Mouse (Mus musculus) heart, embryonic 11.5 days (tissue): Measurements from ENCODE around the gene Brd1. TPM values are rescaled to one million over a fixed set of nuclear protein-coding genes. Genes with fewer than 3 reads are reported as not detected.
"Not testable (repeated sequence)": the region's sequence is repeated elsewhere in the genome, so short reads cannot be mapped to it uniquely, and the experiment has no call there.

ENCODE experiments used
- ATAC-seq: fragments of 200-750 bp; cut with Nextera tagmentation; replicated peaks from 2 replicates; pipeline ENCODE4 v1.8.0; 2017; ENCODE audit warnings: moderate library complexity; ENCODE audit not compliant: insufficient number of reproducible peaks, low FRiP score, low TSS enrichment
- H3K27ac ChIP-seq: fragments of 300-500 bp; sonication (generic); 2 replicates; pipeline ENCODE4 v1.5.1; 2014; ENCODE audit warnings: mild to moderate bottlenecking, low read depth, low read length
- H3K27me3 ChIP-seq: fragments of 300-500 bp; sonication (generic); 2 replicates; pipeline ENCODE4 v1.6.1; 2014; ENCODE audit warnings: mild to moderate bottlenecking, low read length, mixed read lengths; ENCODE audit not compliant: control insufficient read depth, insufficient read depth
- H3K36me3 ChIP-seq: fragments of 300-500 bp; sonication (generic); 2 replicates; pipeline ENCODE4 v1.6.1; 2014; ENCODE audit warnings: mild to moderate bottlenecking, low read length, moderate library complexity, mixed read lengths; ENCODE audit not compliant: control insufficient read depth, insufficient read depth
- H3K4me1 ChIP-seq: fragments of 300-500 bp; sonication (generic); 2 replicates; pipeline ENCODE4 v1.6.1; 2014; ENCODE audit warnings: low read length; ENCODE audit not compliant: control insufficient read depth, insufficient read depth
- H3K4me2 ChIP-seq: fragments of 300-500 bp; sonication (generic); 2 replicates; pipeline ENCODE4 v1.6.1; 2014; ENCODE audit warnings: mild to moderate bottlenecking, moderate library complexity
- H3K4me3 ChIP-seq: fragments of 300-500 bp; sonication (generic); 2 replicates; pipeline ENCODE4 v1.5.1; 2014; ENCODE audit warnings: low read depth, low read length
- H3K9ac ChIP-seq: fragments of 300-500 bp; sonication (generic); 2 replicates; pipeline ENCODE4 v1.6.1; 2014; ENCODE audit warnings: mild to moderate bottlenecking, low read depth, low read length, moderate library complexity
- H3K9me3 ChIP-seq: fragments of 300-500 bp; sonication (generic); replicated peaks from 2 replicates; pipeline ENCODE4 v1.6.1; 2016; ENCODE audit warnings: low read length; ENCODE audit not compliant: control insufficient read depth
- WGBS: fragments of 180-500 bp; shearing (Covaris S2); extraction: QIAGEN DNeasy Blood & Tissue Kit; methylation state at CpG from one replicate; pipeline ENCODE4 v1.1.7; 2014; ENCODE audit not compliant: insufficient replicate concordance; 5-methylcytosine and 5-hydroxymethylcytosine counted together
- polyA plus RNA-seq: library from polyadenylated mRNA; unstranded; fragments of >200 nt; fragmentation: Nextera tagmentation; extraction: Ambion mirVana; gene quantifications from 2 replicates; pipeline ENCODE4 v1.2.1, GENCODE M21; 2014

Brd1 gene
- polyA plus RNA-seq, 1 experiment from 2014 or later, result 18.2 TPM

DNA sequence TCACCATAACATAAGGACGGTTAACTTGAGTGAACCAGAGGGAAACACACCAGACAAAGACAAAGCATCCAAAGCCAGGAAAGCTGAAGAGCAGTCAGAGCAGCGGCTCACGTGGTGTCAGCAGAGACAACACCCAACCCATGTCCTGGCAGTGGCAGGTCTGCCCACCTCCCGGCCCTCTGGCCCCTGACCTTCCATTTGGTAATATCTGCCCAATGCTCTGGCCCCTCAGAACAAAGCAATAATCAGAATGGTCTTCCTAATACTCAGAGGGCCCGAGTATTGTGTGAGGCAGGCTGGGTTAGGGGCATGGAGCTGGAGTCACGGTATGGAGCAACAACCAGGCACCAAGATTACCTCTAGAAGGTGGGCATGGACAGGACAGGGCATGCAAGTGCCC lies 10.8 kb downstream of the Brd1 start:
- Histone ChIP-seq H3K27me3 (no peaks in the 10 kb centered on the region), H3K27ac (no peak overlapping the region), H3K9ac (no peak overlapping the region; the same call in 1 of the 2 replicates), H3K4me2 (no peak overlapping the region), H3K4me3 (no peak overlapping the region), H3K9me3 (no peaks in the 10 kb centered on the region), H3K4me1 (no peaks in the 10 kb centered on the region), H3K36me3 (peaks cover 31% of the 10 kb centered on the region)
- no peak for ATAC-seq
- 90% methylated on average over 6 of the region's 6 CpGs for WGBS

DNA sequence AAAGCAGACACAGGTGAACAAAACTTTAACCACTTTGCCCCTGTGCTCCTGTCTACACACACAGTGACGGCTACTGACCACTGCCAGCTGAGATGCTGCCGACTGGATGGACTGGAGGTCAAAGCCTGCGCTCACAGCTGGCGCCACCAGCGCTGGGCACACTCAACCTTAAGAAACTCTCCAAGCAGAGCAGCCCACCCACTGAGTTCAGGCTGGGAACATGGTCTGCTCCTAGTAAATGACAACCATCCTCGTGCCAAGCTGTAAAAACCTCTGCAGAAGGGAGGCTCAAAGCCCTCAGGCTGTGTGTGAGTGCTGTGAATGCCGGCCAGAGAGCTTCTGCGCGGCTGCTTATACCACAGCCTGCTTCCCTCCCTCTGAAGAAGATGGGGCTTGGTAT lies 16.8 kb downstream of the Brd1 start:
- no peaks in the 10 kb centered on the region for H3K4me1 ChIP-seq
- H3K4me3 ChIP-seq, result no peak overlapping the region
- H3K36me3 ChIP-seq, result peaks cover 50% of the 10 kb centered on the region
- no peak for ATAC-seq
- H3K4me2 ChIP-seq, result no peak overlapping the region
- no peak overlapping the region for H3K9ac ChIP-seq
- WGBS, result 80% methylated on average over 9 of the region's 9 CpGs
- H3K27me3 ChIP-seq, result no peaks in the 10 kb centered on the region
- no peak overlapping the region for H3K27ac ChIP-seq
- no peaks in the 10 kb centered on the region for H3K9me3 ChIP-seq

DNA sequence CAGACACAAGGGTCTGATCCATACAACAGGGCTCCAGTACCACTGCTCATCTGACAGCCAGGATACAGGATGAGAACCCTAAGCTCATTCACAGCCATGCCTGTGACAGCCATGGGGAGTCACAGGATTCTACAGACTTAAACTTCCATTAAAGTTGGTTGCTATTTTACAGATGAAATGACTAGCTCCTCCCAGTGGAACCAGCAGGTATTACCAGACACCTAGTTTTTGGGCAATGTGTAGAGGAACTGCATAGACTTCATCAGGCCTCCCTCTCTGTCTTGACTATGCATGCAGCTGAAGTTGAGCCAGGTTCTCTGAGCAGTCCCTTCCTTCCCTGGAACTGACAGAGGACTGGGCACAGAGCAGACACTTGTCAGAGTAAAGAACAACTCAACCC lies 17.7 kb downstream of the Brd1 start:
- Histone ChIP-seq H3K4me3 (no peak overlapping the region), H3K27me3 (no peaks in the 10 kb centered on the region), H3K4me1 (no peaks in the 10 kb centered on the region), H3K9me3 (no peaks in the 10 kb centered on the region), H3K9ac (no peak overlapping the region), H3K27ac (no peak overlapping the region), H3K4me2 (no peak overlapping the region), H3K36me3 (peaks cover 56% of the 10 kb centered on the region)
- ATAC-seq, result no peak

DNA sequence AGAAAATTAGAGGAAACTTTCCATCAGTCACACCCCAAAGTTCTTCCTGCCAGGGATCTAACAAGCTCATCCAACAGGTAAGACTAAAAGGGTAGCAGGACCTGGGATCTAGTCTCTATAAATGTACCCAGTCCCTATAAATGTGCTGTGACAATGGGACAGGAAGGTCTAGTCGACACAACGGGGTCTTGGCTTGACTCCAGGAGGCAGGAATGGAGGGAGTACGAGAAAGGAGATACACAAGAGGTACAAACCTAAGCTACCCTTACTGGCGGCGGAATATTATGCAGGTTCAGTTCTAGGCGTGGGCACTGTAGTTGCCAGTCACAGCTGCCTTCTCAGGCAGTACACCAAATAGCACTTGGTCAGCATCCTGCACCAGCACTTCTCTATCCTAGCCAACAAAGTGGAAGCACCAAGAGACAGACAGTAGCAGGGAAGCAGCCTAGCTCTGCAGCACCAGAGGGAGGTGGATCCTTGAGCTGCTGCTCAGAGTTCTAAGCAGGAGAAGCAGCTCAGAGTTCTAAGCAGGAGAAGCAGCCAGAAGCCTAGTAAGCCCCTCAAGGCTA lies 19.9 kb downstream of the Brd1 start:
- Histone ChIP-seq H3K4me1 (no peaks in the 10 kb centered on the region), H3K4me3 (no peak overlapping the region), H3K36me3 (peaks cover 63% of the 10 kb centered on the region), H3K27ac (no peak overlapping the region), H3K9ac (no peak overlapping the region), H3K4me2 (no peak overlapping the region), H3K27me3 (no peaks in the 10 kb centered on the region), H3K9me3 (no peaks in the 10 kb centered on the region)
- WGBS, result 80% methylated on average over 6 of the region's 6 CpGs
- no peak for ATAC-seq

DNA sequence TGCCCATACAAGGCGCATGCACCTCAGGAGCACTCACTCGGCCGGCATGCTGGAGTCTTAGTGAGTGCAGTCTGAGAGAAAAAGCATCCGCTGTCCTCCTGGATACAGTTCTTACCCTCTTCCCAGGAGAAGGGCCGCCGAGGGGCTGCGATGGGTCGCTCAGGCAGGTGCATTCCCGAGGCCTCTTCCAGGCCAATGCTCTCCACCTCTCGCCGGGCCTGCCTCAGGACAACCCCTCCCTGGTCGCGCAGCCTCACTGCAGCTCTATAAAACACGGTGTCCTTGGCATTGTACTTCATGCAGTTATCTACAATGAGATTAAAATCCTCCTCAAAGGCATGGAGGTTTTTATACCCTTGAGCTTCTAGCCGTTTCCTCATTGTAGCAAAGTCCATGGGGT lies 21.5 kb downstream of the Brd1 start:
- WGBS, result 91% methylated on average over 15 of the region's 15 CpGs
- Histone ChIP-seq H3K27me3 (no peaks in the 10 kb centered on the region), H3K27ac (no peak overlapping the region), H3K36me3 (peaks cover 66% of the 10 kb centered on the region), H3K9ac (no peak overlapping the region), H3K4me3 (no peak overlapping the region), H3K4me1 (no peaks in the 10 kb centered on the region), H3K4me2 (no peak overlapping the region), H3K9me3 (no peaks in the 10 kb centered on the region)
- no peak for ATAC-seq

DNA sequence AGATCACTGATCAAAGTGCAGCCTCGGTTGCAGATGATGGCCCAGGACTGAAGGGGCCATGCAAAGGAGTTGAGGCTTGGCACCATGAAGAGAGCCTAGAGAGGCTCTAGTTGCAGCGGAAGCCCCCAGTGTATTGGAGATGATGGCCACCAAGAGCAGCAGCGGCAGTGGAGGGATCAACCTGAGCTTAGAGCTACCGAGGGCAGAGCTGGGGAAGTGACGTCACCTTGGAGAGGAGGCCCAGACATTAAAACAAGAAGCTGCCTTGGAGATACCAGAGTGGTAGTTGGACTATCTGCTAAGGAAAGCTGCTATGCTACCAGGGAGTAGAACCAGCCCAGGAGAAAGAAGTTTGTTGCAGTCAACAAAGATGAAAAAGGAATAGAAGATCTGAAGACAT lies 24.2 kb downstream of the Brd1 start:
- H3K9ac ChIP-seq, result no peak overlapping the region
- WGBS, result 91% methylated on average over 5 of the region's 5 CpGs

DNA sequence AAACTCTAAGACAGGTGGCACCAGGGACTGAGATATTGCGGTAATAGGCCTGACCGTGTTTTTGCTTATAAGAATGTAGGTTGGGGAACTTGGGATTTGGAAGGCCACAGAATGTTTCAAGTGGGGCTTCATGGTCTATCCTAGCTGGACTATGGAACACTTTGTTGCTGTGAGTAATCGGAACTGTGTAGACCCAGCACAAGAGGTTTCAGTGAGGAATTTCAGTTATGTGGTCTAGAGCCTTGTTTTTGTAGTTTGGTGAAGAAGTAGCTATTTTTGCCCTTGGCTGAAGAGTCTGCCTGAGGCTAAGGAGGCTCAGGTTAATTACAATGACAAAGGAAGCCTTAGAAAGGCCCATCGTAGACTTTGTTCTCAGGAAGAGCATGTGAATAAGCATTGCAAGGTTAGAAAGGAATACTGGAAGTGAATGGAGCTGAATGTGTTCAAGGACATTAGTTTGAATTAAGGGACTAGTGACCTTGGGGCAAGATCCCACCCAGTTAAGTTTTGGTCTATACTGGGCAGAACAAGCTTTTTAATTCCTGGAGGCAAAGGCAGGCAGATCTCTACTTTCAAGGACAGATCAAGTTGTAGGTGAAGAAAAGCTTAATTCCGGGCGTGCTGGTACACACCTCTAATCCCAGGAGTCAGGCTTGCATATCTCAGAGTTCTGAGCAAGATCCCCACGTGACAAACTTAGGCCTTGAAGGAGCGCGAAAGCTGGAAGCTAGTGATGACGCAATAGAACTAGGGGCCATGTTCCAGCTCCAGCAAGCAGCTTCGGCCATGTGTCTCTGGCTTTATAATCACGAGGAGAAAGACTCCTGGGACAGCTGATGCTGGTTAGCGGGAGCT lies 25.1 kb downstream of the Brd1 start:
- Histone ChIP-seq H3K9me3 (no peaks in the 10 kb centered on the region), H3K27ac (no peak overlapping the region), H3K36me3 (peaks cover 72% of the 10 kb centered on the region), H3K27me3 (no peaks in the 10 kb centered on the region), H3K4me3 (no peak overlapping the region), H3K4me1 (no peaks in the 10 kb centered on the region), H3K9ac (no peak overlapping the region), H3K4me2 (no peak overlapping the region)
- 85% methylated on average over 13 of the region's 13 CpGs for WGBS
- no peak for ATAC-seq

More for the DNA sequence above, 24.2 kb downstream of the Brd1 start:
- no peak for ATAC-seq
- no peaks in the 10 kb centered on the region for H3K9me3 ChIP-seq
- no peak overlapping the region for H3K4me3 ChIP-seq
- no peak overlapping the region for H3K27ac ChIP-seq
- no peak overlapping the region for H3K4me2 ChIP-seq
- no peaks in the 10 kb centered on the region for H3K4me1 ChIP-seq
- peaks cover 72% of the 10 kb centered on the region for H3K36me3 ChIP-seq
- H3K27me3 ChIP-seq, result no peaks in the 10 kb centered on the region

DNA sequence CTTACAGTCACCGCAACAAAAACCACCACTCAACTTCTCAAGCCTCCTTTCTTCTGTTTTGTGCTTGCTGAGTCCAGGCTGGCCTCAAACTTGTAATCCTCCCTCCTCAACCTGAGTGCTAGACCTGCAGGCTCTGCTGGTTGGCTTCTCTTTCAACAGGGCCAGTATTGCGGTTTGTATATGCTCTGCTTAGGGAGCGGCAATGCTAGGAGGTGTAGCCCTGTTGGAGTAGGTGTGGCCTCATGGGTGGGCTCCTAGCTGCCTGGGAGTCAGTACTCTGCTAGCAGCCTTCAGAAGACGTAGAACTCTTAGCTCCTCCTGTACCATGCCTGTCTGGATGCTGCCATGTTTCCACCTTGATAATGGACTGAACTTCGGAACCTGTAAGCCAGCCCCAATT lies 25.8 kb downstream of the Brd1 start:
- no peak for ATAC-seq
- H3K36me3 ChIP-seq, result peaks cover 67% of the 10 kb centered on the region
- 84% methylated on average over 5 of the region's 5 CpGs for WGBS
- H3K4me3 ChIP-seq, result no peak overlapping the region
- no peaks in the 10 kb centered on the region for H3K4me1 ChIP-seq
- H3K27ac ChIP-seq, result no peak overlapping the region
- H3K9ac ChIP-seq, result no peak overlapping the region
- no peaks in the 10 kb centered on the region for H3K9me3 ChIP-seq
- H3K4me2 ChIP-seq, result no peak overlapping the region
- no peaks in the 10 kb centered on the region for H3K27me3 ChIP-seq

DNA sequence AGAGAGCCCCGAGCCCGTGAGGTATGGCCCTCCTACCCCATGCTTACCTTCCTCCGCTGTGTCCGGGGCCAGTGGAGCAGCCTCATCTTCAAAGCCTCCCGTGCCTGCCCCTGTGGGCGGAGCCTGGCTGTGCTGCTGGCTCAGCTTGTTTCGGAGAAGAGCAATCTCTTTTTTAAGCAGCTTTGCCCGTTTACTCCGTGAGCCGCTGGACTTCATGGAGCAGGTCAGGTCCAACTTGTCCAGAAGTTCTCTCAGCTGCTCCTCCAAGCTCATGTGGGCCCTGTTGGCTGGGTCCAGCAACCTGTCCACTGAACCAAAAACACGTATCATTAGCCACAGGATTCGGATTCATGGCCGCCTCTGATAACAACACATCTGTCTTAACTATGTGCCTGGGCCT lies 27.0 kb downstream of the Brd1 start:
- H3K9ac ChIP-seq, H3K4me3 ChIP-seq, H3K27me3 ChIP-seq, H3K9me3 ChIP-seq, H3K4me2 ChIP-seq, ATAC-seq, H3K4me1 ChIP-seq, H3K27ac ChIP-seq: not testable (repeated sequence)
- 83% methylated on average over 13 of the region's 13 CpGs for whole genome bisulfite sequencing
- peaks cover 57% of the 10 kb centered on the region for H3K36me3 ChIP-seq
